Mouse (Mus musculus) kidney, postnatal 0 days (tissue): Measurements from ENCODE around the gene Dazap1. TPM values are rescaled to one million over a fixed set of nuclear protein-coding genes. Genes with fewer than 3 reads are reported as not detected.

Experiments
- ATAC-seq: fragments of 200-750 bp; cut with Nextera tagmentation; replicated peaks from 2 replicates; pipeline ENCODE4 v1.8.0; 2017; ENCODE audit warnings: low read depth, moderate number of reproducible peaks, moderate TSS enrichment, moderate library complexity; ENCODE audit not compliant: low FRiP score
- DNase-seq: peaks from one replicate; pipeline ENCODE4 v3.0.0-alpha.2; 2016; ENCODE audit warnings: low spot score
- H3K27ac ChIP-seq: fragments of 300-500 bp; sonication (generic); 2 replicates; pipeline ENCODE4 v1.5.1; 2014; ENCODE audit warnings: mild to moderate bottlenecking
- H3K27me3 ChIP-seq: fragments of 300-500 bp; sonication (generic); 2 replicates; pipeline ENCODE4 v1.6.1; 2014; ENCODE audit warnings: low read length, mixed read lengths; ENCODE audit not compliant: insufficient read depth
- H3K36me3 ChIP-seq: fragments of 300-500 bp; sonication (generic); 2 replicates; pipeline ENCODE4 v1.6.1; 2014; ENCODE audit warnings: low read length, mixed read lengths; ENCODE audit not compliant: insufficient read depth
- H3K4me1 ChIP-seq: fragments of 300-500 bp; sonication (generic); replicated peaks from 2 replicates; pipeline ENCODE4 v1.6.1; 2014; ENCODE audit warnings: antibody characterized with exemption, low read length, mixed read lengths; ENCODE audit not compliant: insufficient read depth
- H3K4me2 ChIP-seq: fragments of 300-500 bp; sonication (generic); 2 replicates; pipeline ENCODE4 v1.6.1; 2014; ENCODE audit warnings: mild to moderate bottlenecking, low read length, moderate library complexity, mixed read lengths
- H3K4me3 ChIP-seq: fragments of 300-500 bp; sonication (generic); replicated peaks from 2 replicates; pipeline ENCODE4 v1.5.1; 2014; ENCODE audit warnings: low read depth, low read length
- H3K9ac ChIP-seq: fragments of 300-500 bp; sonication (generic); 2 replicates; pipeline ENCODE4 v1.6.1; 2014; ENCODE audit warnings: low read depth, low read length
- H3K9me3 ChIP-seq: fragments of 300-500 bp; sonication (generic); replicated peaks from 2 replicates; pipeline ENCODE4 v1.6.1; 2016; ENCODE audit warnings: low read length, inconsistent platforms, mixed read lengths
- CTCF ChIP-seq: IDR thresholded peaks from 2 replicates; pipeline ENCODE4 v1.5.1; 2016; ENCODE audit warnings: antibody characterized with exemption, low read depth, mild to moderate bottlenecking, moderate library complexity
- WGBS: fragments of 180-500 bp; shearing (Covaris S2); extraction: QIAGEN DNeasy Blood & Tissue Kit; methylation state at CpG from one replicate; pipeline ENCODE4 v1.1.7; 2014; 5-methylcytosine and 5-hydroxymethylcytosine counted together
- polyA plus RNA-seq: library from polyadenylated mRNA; unstranded; fragments of >200 nt; fragmentation: Nextera tagmentation; extraction: Ambion mirVana; gene quantifications from 2 replicates; pipeline ENCODE4 v1.2.1, GENCODE M21; 2015

Gene Dazap1
- polyA plus RNA-seq, 1 experiment from 2014 or later = 43.7 TPM

GRCm38 (mm10) chr10:80270099-80270498, 8.8 kb downstream of the Dazap1 start:
- Histone ChIP-seq H3K9ac (no peak overlapping the region), H3K4me3 (no peak overlapping the region), H3K9me3 (no peaks in the 10 kb centered on the region), H3K27me3 (no peaks in the 10 kb centered on the region), H3K4me2 (no peak overlapping the region), H3K27ac (no peak overlapping the region), H3K4me1 (peaks cover 23% of the 10 kb centered on the region), H3K36me3 (peaks cover 14% of the 10 kb centered on the region; the same call in 1 of the 2 replicates)
- DNase-seq (no peak), ATAC-seq (no peak)
- 93% methylated on average over 2 of the region's 2 CpGs for WGBS
- no peak for TF ChIP-seq CTCF

- no peaks in the 10 kb centered on the region for H3K27me3 ChIP-seq
- H3K9me3 ChIP-seq = no peaks in the 10 kb centered on the region
- H3K4me2 ChIP-seq = no peak overlapping the region
- H3K4me3 ChIP-seq = no peak overlapping the region
- H3K4me1 ChIP-seq = peaks cover 23% of the 10 kb centered on the region
- DNase-seq (no peak), ATAC-seq (peak; percentile 37; the same call in 1 of the 2 replicates)
- peaks cover 14% of the 10 kb centered on the region; the same call in 1 of the 2 replicates for H3K36me3 ChIP-seq
- H3K9ac ChIP-seq = no peak overlapping the region
- TF ChIP-seq CTCF = no peak
- no peak overlapping the region for H3K27ac ChIP-seq
- 71% methylated on average over 6 of the region's 6 CpGs for WGBS
These were observed 9.5 kb downstream of the Dazap1 start for GRCm38 (mm10) chr10:80270734-80271181.

- H3K36me3 ChIP-seq = peaks cover 18% of the 10 kb centered on the region
- no peaks in the 10 kb centered on the region for H3K27me3 ChIP-seq
- 80% methylated on average over 5 of the region's 5 CpGs for WGBS
- no peak for DNase-seq
- H3K9me3 ChIP-seq = no peaks in the 10 kb centered on the region
- no peak overlapping the region for H3K4me2 ChIP-seq
- H3K9ac ChIP-seq = no peak overlapping the region
- H3K27ac ChIP-seq = no peak overlapping the region
- no peak for ATAC-seq
- H3K4me1 ChIP-seq = peaks cover 18% of the 10 kb centered on the region
- no peak for TF ChIP-seq CTCF
- no peak overlapping the region for H3K4me3 ChIP-seq
These were observed 10.0 kb downstream of the Dazap1 start for GRCm38 (mm10) chr10:80271186-80271843.

- no peak for TF ChIP-seq CTCF
These were observed 10.7 kb downstream of the Dazap1 start for GRCm38 (mm10) chr10:80271870-80272585.

DNA sequence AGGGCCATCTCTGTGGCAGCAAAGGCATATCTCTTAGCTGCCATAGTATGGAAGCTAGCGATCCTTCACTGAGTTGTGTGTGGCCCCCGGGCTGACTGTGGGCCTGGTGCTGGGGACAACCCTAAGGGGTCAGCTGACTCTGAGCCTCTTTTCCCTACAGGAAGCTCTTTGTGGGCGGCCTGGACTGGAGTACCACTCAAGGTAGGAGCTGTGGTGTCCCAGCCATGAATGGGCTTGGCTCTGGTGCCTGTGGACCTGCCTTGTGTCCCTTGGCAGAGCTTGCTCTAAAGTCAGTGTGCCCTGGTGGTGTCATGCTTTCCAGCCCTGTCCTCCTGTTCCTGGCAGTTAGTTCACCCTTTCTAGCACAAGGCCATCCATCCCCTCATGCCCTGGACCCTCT, 12.6 kb downstream of the Dazap1 start:
- no peaks in the 10 kb centered on the region for H3K9me3 ChIP-seq
- no peak for TF ChIP-seq CTCF
- H3K36me3 ChIP-seq = peaks cover 39% of the 10 kb centered on the region
- no peak overlapping the region for H3K4me2 ChIP-seq
- H3K4me1 ChIP-seq = peaks cover 9% of the 10 kb centered on the region; the same call in 1 of the 2 replicates
- DNase-seq (no peak), ATAC-seq (no peak)
- no peaks in the 10 kb centered on the region for H3K27me3 ChIP-seq
- H3K27ac ChIP-seq = no peak overlapping the region
- WGBS = 82% methylated on average over 3 of the region's 3 CpGs
- H3K9ac ChIP-seq = no peak overlapping the region
- H3K4me3 ChIP-seq = no peak overlapping the region

More at GRCm38 (mm10) chr10:80271870-80272585, 10.7 kb downstream of the Dazap1 start:
- 87% methylated on average over 8 of the region's 8 CpGs for WGBS
- Histone ChIP-seq H3K4me3 (no peak overlapping the region), H3K4me1 (peaks cover 15% of the 10 kb centered on the region), H3K4me2 (no peak overlapping the region), H3K27me3 (no peaks in the 10 kb centered on the region), H3K9ac (0 out of 2 replicates have a peak overlapping the region, but pooled peaks have one; percentile 8), H3K36me3 (peaks cover 23% of the 10 kb centered on the region), H3K9me3 (no peaks in the 10 kb centered on the region), H3K27ac (no peak overlapping the region; the same call in 1 of the 2 replicates)
- DNase-seq (no peak), ATAC-seq (no peak)

GRCm38 (mm10) chr10:80276238-80276637, 15.0 kb downstream of the Dazap1 start:
- no peak overlapping the region for H3K9ac ChIP-seq
- peaks cover 5% of the 10 kb centered on the region; the same call in 1 of the 2 replicates for H3K4me1 ChIP-seq
- H3K27ac ChIP-seq = no peak overlapping the region
- TF ChIP-seq CTCF = no peak
- 82% methylated on average over 5 of the region's 5 CpGs for WGBS
- no peak for ATAC-seq
- peaks cover 56% of the 10 kb centered on the region for H3K36me3 ChIP-seq
- H3K9me3 ChIP-seq = no peaks in the 10 kb centered on the region
- H3K4me2 ChIP-seq = no peak overlapping the region
- no peak for DNase-seq
- H3K4me3 ChIP-seq = no peak overlapping the region
- H3K27me3 ChIP-seq = no peaks in the 10 kb centered on the region
